16 mouse cellular contexts compared by ENCODE assay signal in genomic region chr15:80614500-80615289, GRCm38 (mm10). TPM values are rescaled to one million over a fixed set of nuclear protein-coding genes. Genes with fewer than 3 reads are reported as not detected.
A peak's percentile ranks its signal among the peaks of the same experiment; 100 is the strongest.
DNase-seq lines count a peak whose midpoint lies in the region.
"Had no signal": no experiment of that assay in that cellular context is flagged by ENCODE, and none has a peak within 500 bp of the region (broad histone marks: within the 10 kb centered on the region; RNA-seq: fewer than 3 reads in every experiment).

No protein-coding gene starts in this region.

- WGBS in limb, embryonic 10.5 days, result 60% methylated on average over 18 of the region's 18 CpGs

- H3K27me3 ChIP-seq in limb, embryonic 10.5 days (ENCODE audit: low read depth, poor library complexity, severe bottlenecking), result peaks cover 50% of the 10 kb centered on the region

- DNase-seq in frontal cortex, adult 2 months (ENCODE audit: extremely low spot score in 1 of 2, low spot score in 1 of 2), result peak; percentile 27 to 64
- no peak for DNase-seq in frontal cortex, postnatal 25 days (ENCODE audit: low spot score in 2 of 2)
- peak; percentile 64 for DNase-seq in CD4-positive helper T cell, adult 2 months (ENCODE audit: low read depth, low spot score)
- no peak for DNase-seq in limb, embryonic 10.5 days (ENCODE audit: low spot score)
- peak; percentile 64 for DNase-seq in telencephalon, adult 2 months (ENCODE audit: low read depth, low spot score)
- DNase-seq in Muller cell, postnatal 12 days (ENCODE audit: inconsistent ontology term), result no peak
- no peak for DNase-seq in urinary bladder, postnatal 14 days (ENCODE audit: low spot score)
- no peak for DNase-seq in cerebellum, adult 11 months
- DNase-seq: adrenal gland, adult 8-10 months; cerebellum, adult 11-12 months; gastrocnemius, postnatal 10 days; kidney, postnatal 14 days had no signal

- peaks cover 37% of the 10 kb centered on the region for H3K4me1 ChIP-seq in limb, embryonic 10.5 days

- H3K9me3 ChIP-seq in limb, embryonic 10.5 days (replicated peaks), result no peaks in the 10 kb centered on the region

- H3K36me3 ChIP-seq in limb, embryonic 10.5 days, result no peaks in the 10 kb centered on the region

- 0 out of 2 replicates have a peak overlapping the region, but pooled peaks have one; percentile 30 for H3K27ac ChIP-seq in limb, embryonic 10.5 days
- H3K27ac ChIP-seq: macrophage had no signal

- H3K4me3 ChIP-seq in limb, embryonic 10.5 days, result no peak overlapping the region

RNA-seq across cellular contexts. Expression of gene Grap2, which starts 42.3 kb away (rescaled TPM):
- 0.14 and 0.27 TPM in 2 replicates for polyA plus RNA-seq in frontal cortex, adult 2 months (2012; rRNA removed)
- polyA plus RNA-seq in limb, embryonic 10.5 days (2016; fragmentation: Nextera tagmentation; extraction: Ambion mirVana), result 0.45 and 1.3 TPM in 2 replicates

RNA-seq across cellular contexts. Expression of gene Enthd1, which starts 49.7 kb away (rescaled TPM):
- 0.04 TPM in 1 of 2 replicates, not detected in the other for polyA plus RNA-seq in frontal cortex, adult 2 months (2012; rRNA removed)
- polyA plus RNA-seq in limb, embryonic 10.5 days (2016; fragmentation: Nextera tagmentation; extraction: Ambion mirVana), result not detected in 2 replicates
- polyA plus RNA-seq: heart, embryonic 14.5 days; hindbrain, embryonic 16.5 days; liver, embryonic 11.5 days; macrophage had no signal

RNA-seq across cellular contexts. Expression of gene Fam83f, which starts 57.0 kb away (rescaled TPM):
- 0.68 and 0.86 TPM in 2 replicates for polyA plus RNA-seq in frontal cortex, adult 2 months (2012; rRNA removed)
- polyA plus RNA-seq in limb, embryonic 10.5 days (2016; fragmentation: Nextera tagmentation; extraction: Ambion mirVana), result 0.98 and 1.2 TPM in 2 replicates

Comparison
In these comparisons a context has a peak if more than half of its experiments do, and no peak if none do; other contexts are left out.
1. DNase-seq: peak in frontal cortex, adult 2 months (2 of 2), CD4-positive helper T cell, adult 2 months (single experiment) and telencephalon, adult 2 months (single experiment); none in frontal cortex, postnatal 25 days (0 of 2), limb, embryonic 10.5 days (single experiment), Muller cell, postnatal 12 days (single experiment), urinary bladder, postnatal 14 days (single experiment) and cerebellum, adult 11 months (single experiment).